Mouse (Mus musculus) layer of hippocampus, adult 8-10 months (tissue): Measurements from ENCODE around the gene Shtn1. TPM values are rescaled to one million over a fixed set of nuclear protein-coding genes. Genes with fewer than 3 reads are reported as not detected.

Experiments used
- DNase-seq, 2 experiments: peaks; one replicate each; pipeline ENCODE4 v3.0.0; 2022; ENCODE audit warnings: low spot score in 2 of 2
- total RNA-seq, 4 experiments: library from RNA; stranded (reverse); gene quantifications; 2 replicates each; pipeline ENCODE4 v1.2.4; 2022

Shtn1 gene
- total RNA-seq: 10 to 100 TPM; 24.6 to 29.8 (median 26.3) TPM

GRCm38 (mm10) chr19:59075472-59076101 is at the start of gene Shtn1:
Gene Shtn1 (minus strand): TSS chr19:59076100.
- peak in 1 of 2 experiments; percentile 56 for DNase-seq

DNA sequence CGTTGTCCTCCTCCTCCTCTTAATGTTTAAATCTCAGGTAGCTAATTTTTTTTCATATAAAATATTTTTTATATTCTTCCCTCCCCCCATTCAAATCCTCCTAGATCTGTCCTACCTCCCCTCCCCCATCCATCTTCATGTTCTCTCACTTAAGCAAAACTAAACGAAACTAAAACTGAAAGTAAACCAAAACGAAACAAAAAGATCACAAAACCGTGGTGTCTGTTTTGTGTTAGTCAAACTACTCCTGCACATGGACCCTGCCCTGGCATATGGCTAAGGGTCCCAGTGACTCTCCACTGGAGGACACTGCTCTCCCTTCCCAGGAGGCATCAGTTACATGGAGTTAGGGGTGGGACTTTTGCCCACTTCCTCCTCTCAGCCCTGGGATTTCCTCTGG is 38.3 kb upstream of the Shtn1 start:
- no peak for DNase-seq

DNA sequence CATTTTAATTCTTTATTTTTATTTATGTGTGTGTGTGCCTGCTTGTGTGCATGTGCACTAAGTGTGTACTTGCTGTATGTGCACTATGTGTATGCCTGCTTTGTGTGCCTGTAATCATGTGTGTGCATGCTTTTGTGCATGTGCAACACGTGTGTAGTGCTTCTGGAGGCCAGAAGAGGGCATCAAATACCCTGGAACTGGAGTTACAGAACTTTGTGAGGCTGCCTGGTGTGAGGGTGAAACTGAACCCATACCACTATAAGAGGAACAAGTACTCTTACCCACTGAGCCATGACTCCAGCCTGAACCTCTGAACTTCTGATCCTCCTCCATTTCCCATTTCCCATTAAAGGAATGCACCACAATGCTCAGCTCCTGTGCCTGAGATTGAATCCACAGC is 34.0 kb upstream of the Shtn1 start:
- no peak for DNase-seq

- DNase-seq: no peak
These were observed 22.4 kb upstream of the Shtn1 start for GRCm38 (mm10) chr19:59098315-59098714.

- no peak for DNase-seq
These were observed 16.4 kb upstream of the Shtn1 start for GRCm38 (mm10) chr19:59092295-59092694.

- no peak for DNase-seq
These were observed 14.4 kb upstream of the Shtn1 start for GRCm38 (mm10) chr19:59090337-59090736.

GRCm38 (mm10) chr19:59084296-59084695 is 8.4 kb upstream of the Shtn1 start:
- DNase-seq: no peak

- DNase-seq: no peak
These were observed 231 bp upstream of the Shtn1 start for GRCm38 (mm10) chr19:59076131-59076530.

GRCm38 (mm10) chr19:59074841-59075471 is 944 bp downstream of the Shtn1 start:
- no peak for DNase-seq

DNA sequence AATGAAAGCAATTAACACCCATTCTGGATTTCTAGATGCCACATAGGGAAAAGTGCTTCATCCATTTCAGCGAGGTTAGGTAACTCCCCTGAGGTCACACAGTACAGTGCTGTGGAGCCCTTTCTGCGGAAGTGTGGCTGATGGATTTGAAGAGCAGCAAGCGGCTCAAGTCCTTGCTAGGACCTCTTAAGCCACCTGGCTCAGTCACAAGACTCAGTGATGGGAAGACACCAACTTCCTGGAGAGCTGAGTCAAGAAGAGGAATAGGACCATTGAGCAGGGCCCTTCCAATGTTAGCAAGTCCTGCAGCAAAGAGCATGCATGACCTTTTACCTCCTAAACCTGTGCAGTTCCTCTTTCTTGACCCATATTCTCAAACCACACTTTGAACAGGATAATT is 1.5 kb downstream of the Shtn1 start:
- no peak for DNase-seq

DNA sequence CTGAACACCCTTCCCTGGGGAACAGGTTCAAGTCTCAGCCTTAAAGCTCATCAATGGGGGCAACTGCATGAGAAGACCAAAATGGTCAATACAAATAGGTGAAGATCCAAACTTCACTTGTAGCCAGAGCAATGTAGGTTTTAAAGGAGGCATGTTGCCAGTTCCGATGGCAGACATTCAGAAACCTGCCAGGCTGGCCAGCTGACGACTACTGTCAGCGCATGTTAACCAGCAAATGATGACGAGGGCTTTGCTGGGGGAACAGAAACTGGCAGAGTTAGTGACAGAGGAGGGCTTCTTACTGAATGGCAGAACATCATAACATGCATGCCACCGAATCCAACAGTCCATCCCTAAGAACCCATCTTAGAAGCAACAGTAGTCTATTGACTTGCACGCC is 2.9 kb downstream of the Shtn1 start:
- no peak for DNase-seq

DNA sequence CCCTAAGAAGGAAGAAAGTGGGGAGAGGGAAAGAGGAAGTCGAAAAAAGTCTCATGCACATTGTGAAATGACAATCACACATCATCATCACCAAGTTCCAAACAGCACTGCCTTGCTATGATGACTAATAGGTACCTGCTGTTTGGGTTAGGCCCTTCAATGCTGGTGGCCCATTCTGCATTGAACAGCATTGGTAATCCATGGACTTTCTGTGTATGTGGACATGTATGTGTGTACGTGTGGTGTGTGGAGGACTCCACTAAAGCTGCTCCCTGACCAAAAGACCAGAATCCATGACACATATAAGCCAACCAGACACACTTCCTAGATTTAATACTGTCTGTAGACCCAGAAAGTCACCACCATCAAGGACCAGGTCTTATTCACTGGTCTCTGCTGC is 3.9 kb downstream of the Shtn1 start:
- DNase-seq: no peak

- no peak for DNase-seq
These were observed 4.5 kb downstream of the Shtn1 start for GRCm38 (mm10) chr19:59071396-59071795.

DNA sequence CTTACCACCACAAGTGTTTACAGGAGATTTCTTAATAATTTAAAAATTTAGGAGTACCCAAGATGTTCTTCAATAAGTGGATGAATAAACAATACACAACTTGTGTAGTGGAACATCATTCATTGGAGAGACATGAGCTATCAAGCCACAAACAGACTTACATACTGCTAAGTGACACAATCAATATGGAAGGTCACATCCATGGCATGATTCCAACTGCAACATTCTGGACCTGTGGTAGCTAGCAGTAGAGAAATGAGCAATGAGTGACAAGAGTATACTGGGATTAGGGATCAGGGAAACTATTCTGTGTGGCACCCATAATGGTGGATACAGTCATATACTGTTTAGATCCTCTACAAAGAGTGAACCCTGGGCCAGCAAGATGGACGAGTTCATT is 8.2 kb downstream of the Shtn1 start:
- no peak for DNase-seq

DNA sequence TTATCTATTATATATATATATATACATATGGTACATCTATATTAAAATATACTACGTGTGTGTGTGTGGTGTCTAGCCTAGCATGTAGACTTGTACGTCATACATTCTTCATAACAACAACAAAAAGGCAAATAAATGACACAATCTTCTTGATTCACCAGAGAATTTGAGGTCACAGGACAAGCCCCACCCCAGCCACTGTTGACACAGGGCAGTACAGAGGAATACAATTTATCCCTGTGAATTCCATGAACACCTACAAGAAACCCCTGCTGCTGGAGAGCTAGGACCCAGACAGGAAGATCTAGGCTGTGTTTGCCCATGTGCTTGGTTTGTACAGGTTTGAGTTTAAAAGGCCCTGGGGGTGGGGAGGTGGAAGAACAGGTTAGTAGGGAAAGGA is 9.2 kb downstream of the Shtn1 start:
- no peak for DNase-seq

GRCm38 (mm10) chr19:59066115-59066514 is 9.8 kb downstream of the Shtn1 start:
- no peak for DNase-seq

DNA sequence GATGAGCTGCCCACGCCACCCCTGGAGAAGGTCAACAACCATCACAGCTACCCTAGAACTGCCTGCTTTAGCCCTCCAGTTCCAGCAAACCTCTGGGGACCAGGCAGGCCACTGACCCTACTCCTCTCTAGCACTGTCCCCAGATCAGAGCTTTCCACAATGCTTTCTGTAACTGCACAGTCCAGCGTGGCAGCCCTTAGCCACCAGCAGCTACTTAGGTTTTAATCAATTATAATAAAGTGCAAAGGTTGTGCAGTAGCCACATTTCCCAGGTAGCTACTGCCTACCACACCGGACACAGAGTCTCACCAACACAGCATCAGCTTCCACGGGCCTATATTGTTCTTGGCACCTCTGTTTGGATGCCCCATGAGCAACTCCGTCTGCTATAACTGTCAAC is 11.3 kb downstream of the Shtn1 start:
- no peak for DNase-seq

DNA sequence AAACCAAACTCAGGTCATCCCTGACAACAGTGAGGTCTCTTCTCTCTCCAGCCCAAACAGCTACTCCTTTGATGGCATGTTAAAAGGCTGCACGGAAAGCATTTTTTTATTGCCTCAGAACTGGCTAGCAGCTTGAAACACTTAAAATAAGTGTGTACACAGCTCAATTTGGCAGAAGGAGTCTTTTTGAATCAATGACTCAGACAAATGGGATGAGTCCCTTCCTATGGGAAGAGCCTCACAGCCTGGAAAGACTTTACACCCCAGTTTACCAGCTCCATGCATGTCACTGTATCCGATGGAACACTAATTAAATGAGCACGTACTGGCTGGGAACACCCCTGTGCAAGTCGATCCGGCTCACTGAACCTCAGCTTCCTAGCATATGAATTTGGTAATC is 12.3 kb downstream of the Shtn1 start:
- DNase-seq: no peak

DNA sequence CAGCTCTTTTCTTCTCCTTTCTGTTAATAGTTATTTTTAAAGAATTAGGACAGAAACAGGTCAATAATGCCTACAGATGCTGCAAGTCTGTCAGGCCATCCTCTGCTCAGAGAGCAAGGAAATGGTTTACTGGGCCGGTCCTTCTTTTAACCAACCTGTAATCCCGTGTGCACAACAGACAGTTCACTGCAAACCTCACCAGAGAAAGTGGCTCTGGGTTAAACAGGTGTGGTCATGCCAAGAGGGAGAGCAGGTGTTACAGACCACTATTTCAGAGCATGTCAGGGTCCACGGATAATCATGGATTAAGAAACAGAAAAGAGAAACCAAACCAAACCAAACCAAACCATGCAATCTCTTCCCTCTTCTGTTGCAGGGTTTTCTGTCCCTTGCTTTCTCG is 17.8 kb downstream of the Shtn1 start:
- no peak for DNase-seq

- no peak for DNase-seq
These were observed 18.5 kb downstream of the Shtn1 start for GRCm38 (mm10) chr19:59057366-59057765.

GRCm38 (mm10) chr19:59054632-59054951 is 21.3 kb downstream of the Shtn1 start:
- DNase-seq: no peak

GRCm38 (mm10) chr19:59053931-59054631 is 21.8 kb downstream of the Shtn1 start:
- no peak for DNase-seq
